Mouse (Mus musculus): ENCODE results near the gene Eif2ak4. TPM values are rescaled to one million over a fixed set of nuclear protein-coding genes. Genes with fewer than 3 reads are reported as not detected.

Gene Eif2ak4
- 14.8 and 15.8 TPM in 2 replicates for polyA plus RNA-seq (2016; fragmentation: Nextera tagmentation; extraction: Ambion mirVana)

- no peaks in the 10 kb centered on the region for H3K9me3 ChIP-seq
- peak within 1 kb of the TSS; percentile 77 for H3K4me3 ChIP-seq (replicated peaks)
- under 1% methylated on average over 61 of the region's 61 CpGs for WGBS
- H3K4me1 ChIP-seq (replicated peaks): peaks cover 12% of the 10 kb centered on the region
- H3K27me3 ChIP-seq: no peaks in the 10 kb centered on the region
- H3K9ac ChIP-seq (replicated peaks): peak within 1 kb of the TSS; percentile 82
- no peaks in the 10 kb centered on the region for H3K36me3 ChIP-seq
- H3K4me2 ChIP-seq: peak within 1 kb of the TSS; percentile 75
- peak within 1 kb of the TSS; percentile 96 for H3K27ac ChIP-seq
- peak; percentile 97 for ATAC-seq (ENCODE audit: insufficient number of reproducible peaks, insufficient read depth, low FRiP score, low TSS enrichment, low read depth)
Observed at GRCm38 (mm10) chr2:118388341-118389335, at the start of gene Eif2ak4. Gene Eif2ak4 (plus strand): TSS chr2:118388618.

- H3K4me2 ChIP-seq: no peak overlapping the region
- no peak overlapping the region for H3K4me3 ChIP-seq (replicated peaks)
- H3K4me1 ChIP-seq (replicated peaks): no peaks in the 10 kb centered on the region; the same call in 1 of the 2 replicates
- WGBS: 89% methylated on average over 7 of the region's 7 CpGs
- ATAC-seq (ENCODE audit: insufficient number of reproducible peaks, insufficient read depth, low FRiP score, low TSS enrichment, low read depth): no peak
- H3K9me3 ChIP-seq: no peaks in the 10 kb centered on the region
- no peak overlapping the region for H3K27ac ChIP-seq
- H3K9ac ChIP-seq (replicated peaks): no peak overlapping the region
- H3K36me3 ChIP-seq: no peaks in the 10 kb centered on the region
- no peaks in the 10 kb centered on the region for H3K27me3 ChIP-seq
Observed at GRCm38 (mm10) chr2:118341295-118341694, 47.1 kb upstream of the Eif2ak4 start.

- ATAC-seq (ENCODE audit: insufficient number of reproducible peaks, insufficient read depth, low FRiP score, low TSS enrichment, low read depth): no peak
- Histone ChIP-seq H3K27me3 (no peaks in the 10 kb centered on the region), H3K4me2 (no peak overlapping the region), H3K4me3 (replicated peaks) (no peak overlapping the region), H3K4me1 (replicated peaks) (no peaks in the 10 kb centered on the region; the same call in 1 of the 2 replicates), H3K9ac (replicated peaks) (no peak overlapping the region), H3K27ac (no peak overlapping the region), H3K9me3 (no peaks in the 10 kb centered on the region), H3K36me3 (no peaks in the 10 kb centered on the region)
- WGBS: 68% methylated on average over 3 of the region's 3 CpGs
Observed at GRCm38 (mm10) chr2:118343897-118344296, 44.5 kb upstream of the Eif2ak4 start.

- no peak overlapping the region for H3K4me3 ChIP-seq (replicated peaks)
- no peak overlapping the region for H3K4me2 ChIP-seq
- H3K27me3 ChIP-seq: no peaks in the 10 kb centered on the region
- no peak overlapping the region for H3K9ac ChIP-seq (replicated peaks)
- 36% methylated on average over 1 of the region's 1 CpGs for WGBS
- H3K27ac ChIP-seq: no peak overlapping the region
- no peaks in the 10 kb centered on the region for H3K9me3 ChIP-seq
- ATAC-seq (ENCODE audit: insufficient number of reproducible peaks, insufficient read depth, low FRiP score, low TSS enrichment, low read depth): no peak
- no peaks in the 10 kb centered on the region for H3K4me1 ChIP-seq (replicated peaks)
- H3K36me3 ChIP-seq: no peaks in the 10 kb centered on the region
Observed at GRCm38 (mm10) chr2:118345535-118345934, 42.9 kb upstream of the Eif2ak4 start.

GRCm38 (mm10) chr2:118353498-118353897, 34.9 kb upstream of the Eif2ak4 start:
- Histone ChIP-seq H3K4me3 (replicated peaks) (no peak overlapping the region), H3K27ac (no peak overlapping the region), H3K9ac (replicated peaks) (no peak overlapping the region), H3K4me2 (no peak overlapping the region), H3K36me3 (no peaks in the 10 kb centered on the region), H3K27me3 (no peaks in the 10 kb centered on the region), H3K4me1 (replicated peaks) (no peaks in the 10 kb centered on the region), H3K9me3 (no peaks in the 10 kb centered on the region)
- no peak for ATAC-seq (ENCODE audit: insufficient number of reproducible peaks, insufficient read depth, low FRiP score, low TSS enrichment, low read depth)
- 74% methylated on average over 4 of the region's 4 CpGs for WGBS

- no peak overlapping the region for H3K27ac ChIP-seq
- H3K27me3 ChIP-seq: no peaks in the 10 kb centered on the region
- no peaks in the 10 kb centered on the region for H3K4me1 ChIP-seq (replicated peaks)
- no peak overlapping the region for H3K9ac ChIP-seq (replicated peaks)
- no peak for ATAC-seq (ENCODE audit: insufficient number of reproducible peaks, insufficient read depth, low FRiP score, low TSS enrichment, low read depth)
- H3K36me3 ChIP-seq: no peaks in the 10 kb centered on the region
- WGBS: 75% methylated on average over 4 of the region's 4 CpGs
- no peak overlapping the region for H3K4me3 ChIP-seq (replicated peaks)
- H3K4me2 ChIP-seq: no peak overlapping the region
- H3K9me3 ChIP-seq: no peaks in the 10 kb centered on the region
Observed at GRCm38 (mm10) chr2:118353916-118354403, 34.5 kb upstream of the Eif2ak4 start.

- H3K4me1 ChIP-seq (replicated peaks): no peaks in the 10 kb centered on the region
- H3K36me3 ChIP-seq: no peaks in the 10 kb centered on the region
- 77% methylated on average over 6 of the region's 6 CpGs for WGBS
- no peak overlapping the region for H3K4me2 ChIP-seq
- H3K27me3 ChIP-seq: no peaks in the 10 kb centered on the region
- no peak overlapping the region for H3K27ac ChIP-seq
- H3K9me3 ChIP-seq: no peaks in the 10 kb centered on the region
- no peak for ATAC-seq (ENCODE audit: insufficient number of reproducible peaks, insufficient read depth, low FRiP score, low TSS enrichment, low read depth)
- H3K9ac ChIP-seq (replicated peaks): no peak overlapping the region
- H3K4me3 ChIP-seq (replicated peaks): no peak overlapping the region
Observed at GRCm38 (mm10) chr2:118355138-118355719, 33.2 kb upstream of the Eif2ak4 start.

GRCm38 (mm10) chr2:118371841-118372240, 16.6 kb upstream of the Eif2ak4 start:
- peaks cover 39% of the 10 kb centered on the region for H3K27me3 ChIP-seq
- WGBS: 61% methylated on average over 1 of the region's 1 CpGs
- H3K9me3 ChIP-seq: no peaks in the 10 kb centered on the region

GRCm38 (mm10) chr2:118372561-118372900, 15.9 kb upstream of the Eif2ak4 start:
- Histone ChIP-seq H3K9ac (replicated peaks) (no peak overlapping the region), H3K27ac (no peak overlapping the region), H3K4me3 (replicated peaks) (peak overlapping the region; percentile 53), H3K9me3 (no peaks in the 10 kb centered on the region), H3K36me3 (no peaks in the 10 kb centered on the region), H3K27me3 (peaks cover 34% of the 10 kb centered on the region), H3K4me1 (replicated peaks) (peaks cover 16% of the 10 kb centered on the region), H3K4me2 (peak overlapping the region; percentile 97)
- ATAC-seq (ENCODE audit: insufficient number of reproducible peaks, insufficient read depth, low FRiP score, low TSS enrichment, low read depth): no peak
- 9% methylated on average over 11 of the region's 11 CpGs for WGBS

More at GRCm38 (mm10) chr2:118371841-118372240, 16.6 kb upstream of the Eif2ak4 start:
- no peak overlapping the region for H3K4me3 ChIP-seq (replicated peaks)
- no peak for ATAC-seq (ENCODE audit: insufficient number of reproducible peaks, insufficient read depth, low FRiP score, low TSS enrichment, low read depth)
- H3K4me2 ChIP-seq: no peak overlapping the region
- no peaks in the 10 kb centered on the region for H3K36me3 ChIP-seq
- no peak overlapping the region for H3K27ac ChIP-seq
- H3K4me1 ChIP-seq (replicated peaks): peaks cover 16% of the 10 kb centered on the region
- no peak overlapping the region for H3K9ac ChIP-seq (replicated peaks)

- no peaks in the 10 kb centered on the region for H3K9me3 ChIP-seq
- H3K27me3 ChIP-seq: peaks cover 34% of the 10 kb centered on the region
- H3K27ac ChIP-seq: no peak within 1 kb of the TSS
- H3K4me1 ChIP-seq (replicated peaks): peaks cover 16% of the 10 kb centered on the region
- peak within 1 kb of the TSS; percentile 46 for H3K9ac ChIP-seq (replicated peaks)
- WGBS: under 1% methylated on average over 56 of the region's 59 CpGs
- peak within 1 kb of the TSS; percentile 53 for H3K4me3 ChIP-seq (replicated peaks)
- no peaks in the 10 kb centered on the region for H3K36me3 ChIP-seq
- ATAC-seq (ENCODE audit: insufficient number of reproducible peaks, insufficient read depth, low FRiP score, low TSS enrichment, low read depth): peak; percentile 78
- peak within 1 kb of the TSS; percentile 97 for H3K4me2 ChIP-seq
Observed at GRCm38 (mm10) chr2:118372901-118373571, 15.4 kb upstream of the Eif2ak4 start, which contains the start of gene Gpr176. Gene Gpr176 (minus strand): TSS chr2:118373419.

Measured in limb, embryonic 12.5 days (tissue).